Mouse (Mus musculus) gastrocnemius, postnatal 36 days (tissue): ENCODE measurements around the gene Eno4. TPM values are rescaled to one million over a fixed set of nuclear protein-coding genes. Genes with fewer than 3 reads are reported as not detected.
"Not testable (repeated sequence)": the region's sequence is repeated elsewhere in the genome, so short reads cannot be mapped to it uniquely, and the experiment has no call there.

ENCODE experiments used
- DNase-seq, 2 experiments: peaks; one replicate each; pipeline ENCODE4 v3.0.0; 2022
- intact Hi-C: fragments of 180-260 bp; cut with DNase I; formaldehyde crosslinking; loops from one replicate; pipeline ENCODE4 v1.15.1; 2025
- long read RNA-seq, 2 experiments: library from polyadenylated mRNA; stranded (forward); transcript quantifications; one replicate each; pipeline ENCODE4 v2.0.0; 2021
- total RNA-seq, 2 experiments: library from RNA; stranded (reverse); gene quantifications; 2 replicates each; pipeline ENCODE4 v1.2.3; 2021

Gene Eno4
- total RNA-seq = not detected
- long read RNA-seq, experiment 1 = 0 reads
- long read RNA-seq, experiment 2 = 0 reads

- peak; percentile 90 to 98 for DNase-seq
- intact Hi-C loops = no loop called here
Observed at GRCm38 (mm10) chr19:58942841-58943828, at the start of gene Eno4, which contains the start of gene Hspa12a. Gene Eno4, plus strand, starts transcription at chr19:58943425. Gene Hspa12a, minus strand, starts transcription at chr19:58943654.

DNA sequence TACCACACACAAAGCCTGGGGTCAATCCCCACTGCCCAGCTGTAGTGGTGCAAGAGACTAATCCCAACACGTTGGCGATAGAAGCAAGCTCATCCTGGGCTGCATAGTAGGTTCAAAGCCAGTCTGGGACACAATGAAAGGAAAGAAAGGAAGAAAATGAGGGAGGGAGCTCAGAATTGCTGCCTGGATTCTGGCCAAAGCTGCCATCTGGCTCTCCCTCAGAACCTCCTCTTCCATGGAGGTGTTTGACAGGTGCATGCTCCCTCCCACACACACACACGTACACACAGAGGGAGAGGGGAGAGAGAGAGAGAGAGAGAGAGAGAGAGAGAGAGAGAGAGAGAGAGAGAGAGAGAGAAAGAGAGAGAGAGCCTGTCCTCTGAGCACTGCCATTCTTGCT is 47.0 kb upstream of the Eno4 start:
- intact Hi-C loops = no loop called here
- no peak for DNase-seq

DNA sequence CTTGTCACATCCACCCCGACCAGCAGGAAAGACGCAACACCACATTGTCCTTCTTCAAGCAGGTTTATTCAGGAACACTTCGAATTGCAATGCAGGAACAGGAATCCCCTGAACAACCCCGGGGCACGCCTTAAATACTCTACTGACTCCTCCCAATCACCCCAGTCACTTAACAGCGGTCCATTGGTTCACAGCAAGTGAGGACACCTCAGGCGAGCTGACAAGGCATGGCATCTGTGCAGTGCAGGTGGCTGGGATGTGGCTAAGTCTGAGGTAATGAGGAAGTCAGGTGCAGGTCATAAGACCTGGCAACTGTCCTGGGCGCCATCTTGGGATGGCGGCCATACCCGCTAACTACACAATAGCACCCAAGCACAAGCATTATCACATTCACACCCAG is 42.8 kb upstream of the Eno4 start:
- intact Hi-C loops, DNase-seq: not testable (repeated sequence)

- DNase-seq = no peak
- intact Hi-C loops = no loop called here
Observed at GRCm38 (mm10) chr19:58903079-58903898, 39.9 kb upstream of the Eno4 start.

GRCm38 (mm10) chr19:58903899-58904327 is 39.3 kb upstream of the Eno4 start:
- intact Hi-C loops = loop anchor here (1.0 kb wide), 1 partner anchor 98 kb away; no protein-coding TSS in a partner anchor
- peak; percentile 82 to 84 for DNase-seq

- intact Hi-C loops = no loop called here
- no peak for DNase-seq
Observed at GRCm38 (mm10) chr19:58906685-58907084, 36.5 kb upstream of the Eno4 start.

GRCm38 (mm10) chr19:58908018-58908417 is 35.2 kb upstream of the Eno4 start:
- intact Hi-C loops = no loop called here
- no peak for DNase-seq

GRCm38 (mm10) chr19:58910941-58911368 is 32.3 kb upstream of the Eno4 start:
- intact Hi-C loops = loop anchor here (2.0 kb wide), 1 partner anchor 288 kb away; no protein-coding TSS in a partner anchor
- DNase-seq = no peak

DNA sequence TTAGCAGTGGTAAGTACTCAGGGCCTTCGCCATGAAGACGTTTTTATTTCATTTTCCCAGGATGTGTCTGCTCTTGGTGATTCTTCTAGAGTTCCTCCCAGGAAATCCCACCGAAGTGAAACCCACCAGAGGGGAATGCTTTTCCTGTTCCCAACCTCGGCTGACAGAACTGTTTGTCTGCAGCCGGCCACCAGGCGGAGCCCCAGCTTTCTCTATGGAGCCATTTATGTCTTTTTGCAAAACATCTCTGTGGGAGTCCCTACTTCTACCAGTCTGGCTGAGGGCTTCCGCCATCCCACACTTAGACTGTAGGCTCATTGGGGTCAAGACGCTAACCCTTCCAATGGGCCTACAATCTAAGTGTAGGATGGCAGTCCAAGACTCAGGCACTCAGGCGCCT is 31.8 kb upstream of the Eno4 start:
- DNase-seq = peak; percentile 17 to 46
- intact Hi-C loops = loop anchor here (2.0 kb wide), 1 partner anchor 287 kb away; no protein-coding TSS in a partner anchor

DNA sequence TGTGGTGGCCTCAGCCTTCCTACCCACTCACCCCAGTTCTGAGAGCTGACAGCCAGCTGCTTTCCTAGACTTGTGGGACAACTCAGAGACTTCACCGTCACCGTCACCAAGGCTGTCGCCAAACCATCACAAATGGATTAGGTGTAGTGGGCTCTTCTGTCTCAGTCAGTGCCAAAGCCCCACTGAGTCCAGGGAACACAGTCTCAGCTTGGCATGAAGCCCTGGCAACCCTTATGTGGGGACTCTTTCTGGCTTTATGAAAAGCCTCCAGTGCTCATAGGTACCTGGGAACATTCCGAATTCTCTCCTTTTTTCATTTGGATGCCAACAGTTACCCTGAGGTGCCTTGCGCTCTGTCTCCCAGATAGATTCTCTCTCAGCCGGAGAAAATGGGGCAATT is 29.9 kb upstream of the Eno4 start:
- intact Hi-C loops = no loop called here
- no peak for DNase-seq

DNA sequence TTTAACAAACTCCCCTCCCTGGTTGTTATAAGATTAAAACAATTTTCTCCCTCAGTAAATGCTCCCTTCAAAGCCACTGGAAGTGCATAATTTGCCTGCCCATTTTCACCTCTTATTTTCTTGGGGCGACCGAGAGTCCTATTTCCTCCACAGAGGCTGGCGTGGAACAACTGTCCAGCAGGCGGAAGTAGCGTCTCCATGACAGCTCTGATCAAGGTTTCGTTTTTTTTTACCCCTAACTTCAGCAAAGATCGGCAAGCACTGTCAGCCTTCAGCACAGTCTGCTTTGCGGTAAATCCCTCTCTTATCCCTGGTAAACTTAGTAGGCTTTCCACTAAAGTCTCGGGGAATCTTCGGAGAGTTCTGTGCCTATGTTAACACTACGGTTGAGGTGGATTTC is 24.6 kb upstream of the Eno4 start:
- intact Hi-C loops = no loop called here
- no peak for DNase-seq

DNA sequence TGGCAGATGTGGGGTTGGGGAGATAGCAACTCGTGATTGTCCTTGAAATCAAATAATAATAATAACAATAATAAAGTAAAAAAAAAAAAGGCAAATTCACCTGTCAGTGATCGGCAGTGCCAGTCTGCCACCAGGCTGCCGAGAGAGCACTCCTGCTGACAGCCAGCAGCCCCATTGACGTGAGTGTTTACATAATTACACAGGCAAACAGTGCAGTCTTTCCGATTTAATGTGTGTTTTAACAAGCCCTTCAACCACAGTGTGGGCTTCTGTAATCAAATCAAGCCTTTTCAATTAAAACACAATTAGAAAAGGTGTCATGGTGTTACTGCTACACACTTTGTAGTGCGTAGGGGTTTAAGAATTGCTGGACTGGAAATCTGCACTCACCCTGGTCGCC is 24.1 kb upstream of the Eno4 start:
- intact Hi-C loops = no loop called here
- DNase-seq = no peak

DNA sequence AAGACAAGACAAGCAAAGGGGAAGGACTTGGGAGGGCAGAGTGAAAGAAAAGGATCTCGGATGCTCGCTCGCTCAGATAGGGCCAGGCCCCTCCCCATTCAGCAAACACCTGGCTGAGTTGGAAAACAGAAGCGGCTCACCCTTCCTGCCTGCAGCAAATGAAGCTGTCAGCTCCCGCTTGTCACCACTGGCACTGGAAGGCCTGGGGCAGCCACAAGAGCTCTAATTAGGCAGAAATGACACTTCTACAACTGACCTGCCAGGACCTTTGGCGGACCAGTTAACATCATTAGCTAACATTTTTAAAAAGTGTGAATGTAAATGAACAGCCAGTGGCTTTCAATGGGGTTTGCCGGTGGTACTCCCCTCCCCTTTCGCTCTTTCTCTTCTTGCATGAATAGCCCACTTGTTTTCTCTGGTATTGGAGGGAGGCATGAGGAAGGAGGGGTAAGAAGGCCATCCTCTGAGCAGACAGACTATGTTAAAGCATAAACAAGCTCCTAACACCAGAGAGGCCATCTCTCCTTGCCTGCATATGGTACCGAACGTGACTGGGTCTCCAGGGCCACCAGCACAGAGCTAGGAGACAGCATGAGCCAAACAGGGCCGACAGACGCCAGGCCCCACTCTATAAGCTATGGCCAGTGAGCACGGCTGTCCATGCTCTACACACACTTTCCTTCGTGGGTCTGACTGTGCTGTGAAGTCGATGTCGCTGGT is 12.0 kb upstream of the Eno4 start:
- intact Hi-C loops = no loop called here
- no peak for DNase-seq

GRCm38 (mm10) chr19:58933062-58933461 is 10.2 kb upstream of the Eno4 start:
- intact Hi-C loops = no loop called here

DNA sequence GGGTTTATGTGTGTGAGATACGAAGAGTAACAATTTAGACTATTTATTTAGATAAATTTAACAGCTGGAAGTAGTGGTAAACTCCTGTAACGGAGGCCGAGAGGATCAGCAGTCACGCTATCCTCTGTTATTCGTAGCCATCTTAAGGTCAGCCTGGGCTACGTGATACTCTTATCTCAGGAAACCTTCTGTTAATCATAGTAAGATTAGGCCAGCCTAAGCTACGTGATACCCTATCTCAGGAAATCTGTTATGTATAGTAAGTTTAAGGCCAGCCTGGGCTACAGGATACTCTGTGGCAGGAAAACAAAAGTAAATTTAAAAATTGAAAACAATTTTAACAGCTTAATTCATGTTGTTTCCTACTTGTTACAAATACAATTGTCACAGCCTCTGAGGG is 2.7 kb downstream of the Eno4 start:
- DNase-seq = no peak
- intact Hi-C loops = no loop called here

More at GRCm38 (mm10) chr19:58933062-58933461, 10.2 kb upstream of the Eno4 start:
- no peak for DNase-seq

DNA sequence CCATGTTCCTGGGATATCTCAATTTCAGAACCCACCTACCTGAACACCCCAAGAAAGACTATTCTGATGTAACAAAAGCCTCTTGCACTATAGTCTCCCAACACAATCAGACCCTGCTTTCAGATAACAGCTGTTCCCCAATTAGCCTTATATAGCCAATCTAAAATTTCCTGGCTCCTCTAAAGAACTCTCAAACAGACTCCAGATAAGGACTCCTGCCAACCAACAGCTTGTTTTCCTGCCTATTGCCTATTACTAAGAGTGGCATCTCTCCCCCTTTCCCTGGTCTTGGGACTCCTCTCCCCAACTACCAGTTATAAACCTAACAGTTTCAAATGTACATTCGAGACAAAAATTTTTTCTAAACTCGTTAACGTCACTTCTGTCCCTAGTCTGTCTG is 8.3 kb downstream of the Eno4 start:
- no peak for DNase-seq
- intact Hi-C loops = no loop called here

- intact Hi-C loops = no loop called here
- DNase-seq = no peak
Observed at GRCm38 (mm10) chr19:58952236-58952635, 9.0 kb downstream of the Eno4 start.

DNA sequence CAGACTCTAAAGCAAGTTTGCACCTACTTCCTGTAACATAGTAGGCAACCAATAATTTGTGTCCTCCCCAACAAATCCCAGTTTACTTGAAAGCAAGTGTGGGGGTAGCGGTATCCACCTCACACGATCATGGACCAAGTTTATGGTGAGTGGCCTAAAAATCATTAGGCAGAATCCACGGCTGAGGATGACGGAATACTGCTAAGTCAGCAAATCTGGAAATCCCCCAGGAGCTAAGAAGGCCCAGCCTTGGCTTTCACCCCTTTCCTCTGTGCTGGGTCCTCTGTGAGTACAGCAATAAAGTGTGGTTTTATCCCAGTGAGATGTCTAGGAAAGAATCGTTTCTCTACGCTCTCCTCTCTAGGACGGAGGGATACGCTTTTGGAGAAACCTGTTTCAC is 11.6 kb downstream of the Eno4 start:
- no peak for DNase-seq
- intact Hi-C loops = no loop called here

DNA sequence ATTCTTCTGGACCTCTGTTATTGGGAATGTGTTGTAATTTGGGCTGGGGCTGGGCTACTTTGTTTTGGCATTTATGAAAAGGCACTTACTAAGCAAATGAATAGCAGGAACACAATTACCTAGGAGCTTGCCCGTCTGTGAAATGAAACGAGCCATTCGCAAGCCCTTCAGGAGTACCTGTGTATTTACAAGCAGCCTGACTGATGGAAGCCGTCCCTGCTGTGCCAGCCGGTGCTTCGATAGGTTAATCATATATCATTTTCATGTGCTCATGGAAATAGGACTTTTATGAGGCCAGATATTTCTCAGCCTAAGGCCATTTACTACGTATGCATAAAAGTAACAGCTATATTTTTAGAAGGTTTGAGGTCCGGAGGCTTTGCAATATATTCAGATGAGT is 19.8 kb downstream of the Eno4 start:
- intact Hi-C loops = no loop called here
- DNase-seq = no peak
